Mouse (Mus musculus) megakaryocyte, adult 5-6 weeks (primary cell): ENCODE data around the gene Matk. TPM values are rescaled to one million over a fixed set of nuclear protein-coding genes. Genes with fewer than 3 reads are reported as not detected.
A peak's percentile ranks its signal among the peaks of the same experiment; 100 is the strongest.

Experiments used
- ATAC-seq: 2 replicates; pipeline ENCODE4 v1.8.0; 2016; ENCODE audit warnings: mild to moderate bottlenecking, inconsistent platforms; ENCODE audit not compliant: poor library complexity, severe bottlenecking
- total RNA-seq, 2 experiments: library from RNA; stranded (forward) in 1 of 2; stranded (reverse) in 1 of 2; fragments of 153-499, 151-499 nt in 1 of 2; fragments of 221-1000, 200-1000 nt in 1 of 2; gene quantifications; 2 replicates each; pipeline versions ENCODE4 v1.2.3 to v1.2.4; 2015 to 2017

Matk gene
- total RNA-seq, 2 experiments from 2014 or later = 5.9 to 8.1 TPM

GRCm38 (mm10) chr10:81301321-81301720, 48.6 kb downstream of the Matk start:
- no peak for ATAC-seq

- ATAC-seq = no peak
These were observed 49.6 kb downstream of the Matk start for GRCm38 (mm10) chr10:81302288-81302687.

GRCm38 (mm10) chr10:81302781-81303218, 50.1 kb downstream of the Matk start:
- no peak for ATAC-seq

- peak; percentile 50 for ATAC-seq
These were observed 50.5 kb downstream of the Matk start for GRCm38 (mm10) chr10:81303258-81303657.

GRCm38 (mm10) chr10:81303761-81304160, 51.0 kb downstream of the Matk start:
- peak; percentile 54 for ATAC-seq

GRCm38 (mm10) chr10:81304597-81305238, 52.0 kb downstream of the Matk start:
- peak; percentile 71 for ATAC-seq

- ATAC-seq = no peak
These were observed 52.9 kb downstream of the Matk start for GRCm38 (mm10) chr10:81305663-81306062.

- ATAC-seq = no peak
These were observed 53.5 kb downstream of the Matk start for GRCm38 (mm10) chr10:81306173-81306668.

- ATAC-seq = no peak
These were observed 54.3 kb downstream of the Matk start for GRCm38 (mm10) chr10:81306837-81307682.

GRCm38 (mm10) chr10:81309571-81309970, 56.8 kb downstream of the Matk start:
- no peak for ATAC-seq

Other genes starting within 250 kb of the Matk start
Only the 30 nearest of the 34 such genes appear.
- gene Diras1, start 227.3 kb upstream of the Matk start, total RNA-seq (2015) = not detected in 2 replicates
- gene Diras1, start 227.3 kb upstream of the Matk start, total RNA-seq (2017) = 0.20 TPM in 1 of 2 replicates, not detected in the other
- 3.9 and 6.0 TPM in 2 replicates for gene Slc39a3, start 215.5 kb upstream of the Matk start, total RNA-seq (2015)
- gene Slc39a3, start 215.5 kb upstream of the Matk start, total RNA-seq (2017) = 6.2 and 10.2 TPM in 2 replicates
- gene Sgta, start 192.8 kb upstream of the Matk start, total RNA-seq (2015) = 30.3 and 30.7 TPM in 2 replicates
- gene Sgta, start 192.8 kb upstream of the Matk start, total RNA-seq (2017) = 33.3 and 38.7 TPM in 2 replicates
- gene Thop1, start 182.9 kb upstream of the Matk start, total RNA-seq (2015) = 0.82 and 1.5 TPM in 2 replicates
- gene Thop1, start 182.9 kb upstream of the Matk start, total RNA-seq (2017) = 3.4 and 4.3 TPM in 2 replicates
- gene Creb3l3, start 154.1 kb upstream of the Matk start, total RNA-seq (2015) = 0.50 and 0.58 TPM in 2 replicates
- 0.40 and 0.89 TPM in 2 replicates for gene Creb3l3, start 154.1 kb upstream of the Matk start, total RNA-seq (2017)
- 33.9 and 40.6 TPM in 2 replicates for gene Map2k2, start 147.0 kb upstream of the Matk start, total RNA-seq (2015)
- gene Map2k2, start 147.0 kb upstream of the Matk start, total RNA-seq (2017) = 38.2 and 47.8 TPM in 2 replicates
- 25.0 and 27.0 TPM in 2 replicates for gene Zbtb7a, start 117.7 kb upstream of the Matk start, total RNA-seq (2015)
- gene Zbtb7a, start 117.7 kb upstream of the Matk start, total RNA-seq (2017) = 8.8 and 14.5 TPM in 2 replicates
- gene Pias4, start 85.0 kb upstream of the Matk start, total RNA-seq (2015) = 10.1 and 13.7 TPM in 2 replicates
- 12.9 and 13.3 TPM in 2 replicates for gene Pias4, start 85.0 kb upstream of the Matk start, total RNA-seq (2017)
- gene Eef2, start 76.3 kb upstream of the Matk start, total RNA-seq (2015) = 394 and 408 TPM in 2 replicates
- gene Eef2, start 76.3 kb upstream of the Matk start, total RNA-seq (2017) = 983 and 1,066 TPM in 2 replicates
- 9.8 and 12.7 TPM in 2 replicates for gene Dapk3, start 69.9 kb upstream of the Matk start, total RNA-seq (2015)
- gene Dapk3, start 69.9 kb upstream of the Matk start, total RNA-seq (2017) = 27.5 and 36.6 TPM in 2 replicates
- gene 4930442H23Rik, start 69.1 kb upstream of the Matk start, total RNA-seq (2015) = not detected in 2 replicates
- not detected in 2 replicates for gene 4930442H23Rik, start 69.1 kb upstream of the Matk start, total RNA-seq (2017)
- gene Nmrk2, start 50.9 kb upstream of the Matk start, total RNA-seq (2015) = not detected in 2 replicates
- not detected in 2 replicates for gene Nmrk2, start 50.9 kb upstream of the Matk start, total RNA-seq (2017)
- not detected in 2 replicates for gene Atcay, start 22.1 kb upstream of the Matk start, total RNA-seq (2015)
- not detected in 2 replicates for gene Atcay, start 22.1 kb upstream of the Matk start, total RNA-seq (2017)
- gene Zfr2, start 19.8 kb upstream of the Matk start, total RNA-seq (2015) = not detected in 2 replicates
- gene Zfr2, start 19.8 kb upstream of the Matk start, total RNA-seq (2017) = 0.16 and 0.26 TPM in 2 replicates
- gene Mrpl54, start 14.0 kb downstream of the Matk start, total RNA-seq (2015) = 52.1 and 67.0 TPM in 2 replicates
- gene Mrpl54, start 14.0 kb downstream of the Matk start, total RNA-seq (2017) = 97.4 and 154 TPM in 2 replicates
- 16.4 and 20.2 TPM in 2 replicates for gene Apba3, start 14.0 kb downstream of the Matk start, total RNA-seq (2015)
- gene Apba3, start 14.0 kb downstream of the Matk start, total RNA-seq (2017) = 11.5 and 15.0 TPM in 2 replicates
- 3.4 and 3.7 TPM in 2 replicates for gene Tjp3, start 38.6 kb downstream of the Matk start, total RNA-seq (2015)
- gene Tjp3, start 38.6 kb downstream of the Matk start, total RNA-seq (2017) = 5.0 and 6.5 TPM in 2 replicates
- gene Pip5k1c, start 40.0 kb downstream of the Matk start, total RNA-seq (2015) = 28.0 and 31.7 TPM in 2 replicates
- 40.4 and 46.1 TPM in 2 replicates for gene Pip5k1c, start 40.0 kb downstream of the Matk start, total RNA-seq (2017)
- gene Cactin, start 68.2 kb downstream of the Matk start, total RNA-seq (2015) = 4.5 and 7.4 TPM in 2 replicates
- gene Cactin, start 68.2 kb downstream of the Matk start, total RNA-seq (2017) = 16.2 and 20.6 TPM in 2 replicates
- gene Tbxa2r, start 75.8 kb downstream of the Matk start, total RNA-seq (2015) = 0.34 and 0.85 TPM in 2 replicates
- gene Tbxa2r, start 75.8 kb downstream of the Matk start, total RNA-seq (2017) = 0.07 and 0.28 TPM in 2 replicates
- gene Gipc3, start 90.3 kb downstream of the Matk start, total RNA-seq (2015) = not detected in 2 replicates
- gene Gipc3, start 90.3 kb downstream of the Matk start, total RNA-seq (2017) = not detected in 2 replicates
- gene Hmg20b, start 97.5 kb downstream of the Matk start, total RNA-seq (2015) = 27.4 and 33.0 TPM in 2 replicates
- gene Hmg20b, start 97.5 kb downstream of the Matk start, total RNA-seq (2017) = 18.1 and 24.5 TPM in 2 replicates
- 4.1 and 4.6 TPM in 2 replicates for gene Mfsd12, start 104.6 kb downstream of the Matk start, total RNA-seq (2015)
- gene Mfsd12, start 104.6 kb downstream of the Matk start, total RNA-seq (2017) = 7.4 TPM in 2 replicates
- gene 4930404N11Rik, start 112.9 kb downstream of the Matk start, total RNA-seq (2015) = 0.49 and 1.3 TPM in 2 replicates
- gene 4930404N11Rik, start 112.9 kb downstream of the Matk start, total RNA-seq (2017) = 0.37 and 0.49 TPM in 2 replicates
- gene Fzr1, start 125.6 kb downstream of the Matk start, total RNA-seq (2015) = 22.7 and 23.8 TPM in 2 replicates
- 20.9 and 24.0 TPM in 2 replicates for gene Fzr1, start 125.6 kb downstream of the Matk start, total RNA-seq (2017)
- 5.4 and 5.7 TPM in 2 replicates for gene Dohh, start 131.5 kb downstream of the Matk start, total RNA-seq (2015)
- 21.9 and 42.4 TPM in 2 replicates for gene Dohh, start 131.5 kb downstream of the Matk start, total RNA-seq (2017)
- gene Gm48551, start 131.5 kb downstream of the Matk start, total RNA-seq (2015) = 0.83 and 2.9 TPM in 2 replicates
- gene Gm48551, start 131.5 kb downstream of the Matk start, total RNA-seq (2017) = 0.33 TPM in 1 of 2 replicates, not detected in the other
- gene Gm48552, start 136.1 kb downstream of the Matk start, total RNA-seq (2015) = not detected in 2 replicates
- 0.26 and 1.4 TPM in 2 replicates for gene Gm48552, start 136.1 kb downstream of the Matk start, total RNA-seq (2017)
- 30.6 and 34.0 TPM in 2 replicates for gene Smim24, start 140.1 kb downstream of the Matk start, total RNA-seq (2015)
- 6.5 and 11.5 TPM in 2 replicates for gene Smim24, start 140.1 kb downstream of the Matk start, total RNA-seq (2017)
- gene Nfic, start 202.7 kb downstream of the Matk start, total RNA-seq (2015) = 51.4 and 54.5 TPM in 2 replicates
- gene Nfic, start 202.7 kb downstream of the Matk start, total RNA-seq (2017) = 6.2 and 8.6 TPM in 2 replicates